Mouse (Mus musculus) ovary, adult 18-20 months (tissue): ENCODE results near the gene Chrnb1.

Experiments
- DNase-seq: peaks from one replicate; pipeline ENCODE4 v3.0.0; 2022; ENCODE audit warnings: low spot score, mixed read lengths

Chrnb1 gene

DNA sequence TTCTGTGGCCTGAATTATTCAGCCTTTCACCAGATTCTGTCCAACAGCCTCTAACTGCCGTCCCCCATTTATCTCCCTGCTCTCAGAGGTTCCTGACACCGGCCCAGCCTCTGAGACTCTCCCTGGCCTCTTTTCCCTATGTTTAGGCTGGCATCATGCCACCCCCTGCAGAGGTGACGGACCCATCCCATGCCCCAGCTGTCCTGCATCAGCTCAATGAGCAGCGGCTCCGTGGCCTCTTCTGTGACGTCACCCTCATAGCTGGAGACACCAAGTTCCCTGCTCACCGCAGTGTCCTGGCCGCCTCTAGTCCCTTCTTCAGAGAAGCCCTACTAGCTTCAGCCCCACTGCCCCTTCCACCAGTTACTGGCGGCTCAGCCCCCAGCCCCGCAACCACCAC, 20.0 kb downstream of the Chrnb1 start:
- DNase-seq: no peak

GRCm38 (mm10) chr11:69774961-69775360, 20.8 kb downstream of the Chrnb1 start:
- DNase-seq: no peak

- no peak for DNase-seq
Measured at GRCm38 (mm10) chr11:69767625-69767909, 28.2 kb downstream of the Chrnb1 start.

DNA sequence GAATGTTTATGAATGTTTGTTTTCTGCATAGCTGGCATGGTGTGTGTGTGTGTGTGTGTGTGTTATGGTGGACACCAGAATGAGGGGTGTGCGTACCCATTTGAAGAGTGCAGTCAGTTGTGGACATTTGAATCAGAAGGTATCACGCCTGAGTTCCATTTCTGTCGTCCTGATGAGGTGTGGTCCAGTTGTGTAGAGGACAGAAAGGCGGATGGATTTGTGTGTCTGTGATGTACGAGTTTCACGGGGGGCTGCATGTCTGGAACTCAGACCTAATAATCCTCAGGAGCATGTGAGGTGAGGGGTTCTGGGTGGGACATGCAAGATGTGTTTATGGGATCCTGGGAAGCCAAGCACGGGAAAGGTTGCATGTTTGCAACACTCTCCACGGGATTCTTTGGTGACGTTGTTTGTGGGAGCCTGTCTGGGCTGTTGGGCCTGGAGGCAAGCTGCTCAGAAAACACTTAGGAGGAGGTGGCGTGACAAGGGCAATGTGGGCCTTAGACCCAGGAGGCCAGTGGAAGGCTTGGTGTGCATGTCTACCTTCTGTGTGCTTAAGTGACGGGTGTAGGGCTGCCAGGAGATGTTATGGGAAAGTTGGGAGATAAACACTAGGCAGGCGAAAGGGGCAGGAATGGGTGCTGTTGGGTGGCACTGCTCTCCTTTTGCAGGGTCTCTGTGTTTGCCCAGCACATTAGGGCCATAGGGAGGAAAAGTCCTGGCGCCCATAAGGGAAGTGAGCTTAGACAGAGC, 28.7 kb downstream of the Chrnb1 start:
- no peak for DNase-seq

DNA sequence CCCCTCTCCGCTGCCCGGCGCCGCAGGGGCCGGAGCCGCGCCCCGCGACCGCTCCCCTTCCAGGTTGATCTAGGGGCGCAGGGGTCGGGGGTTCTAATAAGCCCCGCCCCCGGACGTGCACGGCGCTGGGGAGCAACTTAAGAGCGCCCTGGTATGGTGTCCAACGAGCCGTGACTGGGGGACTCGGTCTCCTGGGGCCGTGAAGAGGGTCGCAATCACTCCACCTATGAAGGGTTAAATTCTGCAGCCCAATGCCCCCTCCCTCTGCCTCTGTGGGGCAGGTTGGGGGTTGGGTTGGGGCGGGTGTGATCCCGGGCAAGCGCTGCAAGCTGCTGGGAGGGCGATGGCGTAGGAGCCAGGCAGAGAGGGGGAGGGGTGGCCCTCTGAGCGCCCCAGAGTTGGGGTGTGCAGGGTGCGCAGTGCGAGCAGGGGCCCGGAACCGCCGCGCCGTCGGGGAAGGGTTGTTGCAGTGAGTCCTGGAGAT, 29.6 kb downstream of the Chrnb1 start:
- peak; percentile 54 for DNase-seq

GRCm38 (mm10) chr11:69765221-69766125, 30.3 kb downstream of the Chrnb1 start, which contains the start of gene Zbtb4:
Gene Zbtb4 (plus strand): TSS chr11:69765912.
- DNase-seq: no peak

GRCm38 (mm10) chr11:69763551-69763950, 32.2 kb downstream of the Chrnb1 start:
- DNase-seq: no peak

DNA sequence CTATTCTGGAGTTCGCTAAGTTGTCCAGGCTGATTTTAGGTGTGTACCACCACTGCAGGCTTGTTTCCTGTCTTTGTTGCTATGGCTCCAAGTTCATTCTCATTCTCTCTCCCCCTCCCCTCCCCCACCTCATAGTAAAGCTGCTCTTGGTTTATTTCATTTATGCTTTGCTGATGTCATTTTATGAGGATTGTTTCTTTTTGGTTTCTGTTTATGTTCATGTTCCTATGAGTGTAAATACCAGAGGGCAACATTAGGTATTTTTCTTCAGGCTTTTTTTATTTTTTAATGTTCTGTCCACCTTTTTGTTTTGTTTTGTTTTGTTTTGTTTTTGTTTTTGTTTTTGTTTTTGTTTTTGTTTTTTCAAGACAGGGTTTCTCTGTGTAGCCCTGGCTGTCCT, 33.9 kb downstream of the Chrnb1 start, which contains the start of gene Slc35g3:
Gene Slc35g3, minus strand, starts transcription at position 101 of the 400 bp plus-strand sequence.
- no peak for DNase-seq

DNA sequence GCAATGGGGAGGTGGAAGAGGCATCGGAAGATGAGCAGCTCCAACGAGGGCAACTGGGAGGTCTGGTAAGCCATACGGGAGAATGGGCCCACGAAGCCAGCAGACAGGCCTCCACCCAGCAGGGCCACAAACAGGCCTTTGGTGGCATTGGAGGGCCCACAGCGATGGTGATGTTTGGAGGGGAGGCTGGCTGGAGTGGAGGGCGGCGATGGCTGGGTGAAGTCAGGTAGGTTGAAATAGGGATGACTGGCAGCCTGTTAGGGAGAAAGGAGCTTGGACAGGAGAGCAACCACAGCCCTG, 34.9 kb downstream of the Chrnb1 start:
- no peak for DNase-seq

GRCm38 (mm10) chr11:69760160-69760900, 35.4 kb downstream of the Chrnb1 start:
- no peak for DNase-seq

DNA sequence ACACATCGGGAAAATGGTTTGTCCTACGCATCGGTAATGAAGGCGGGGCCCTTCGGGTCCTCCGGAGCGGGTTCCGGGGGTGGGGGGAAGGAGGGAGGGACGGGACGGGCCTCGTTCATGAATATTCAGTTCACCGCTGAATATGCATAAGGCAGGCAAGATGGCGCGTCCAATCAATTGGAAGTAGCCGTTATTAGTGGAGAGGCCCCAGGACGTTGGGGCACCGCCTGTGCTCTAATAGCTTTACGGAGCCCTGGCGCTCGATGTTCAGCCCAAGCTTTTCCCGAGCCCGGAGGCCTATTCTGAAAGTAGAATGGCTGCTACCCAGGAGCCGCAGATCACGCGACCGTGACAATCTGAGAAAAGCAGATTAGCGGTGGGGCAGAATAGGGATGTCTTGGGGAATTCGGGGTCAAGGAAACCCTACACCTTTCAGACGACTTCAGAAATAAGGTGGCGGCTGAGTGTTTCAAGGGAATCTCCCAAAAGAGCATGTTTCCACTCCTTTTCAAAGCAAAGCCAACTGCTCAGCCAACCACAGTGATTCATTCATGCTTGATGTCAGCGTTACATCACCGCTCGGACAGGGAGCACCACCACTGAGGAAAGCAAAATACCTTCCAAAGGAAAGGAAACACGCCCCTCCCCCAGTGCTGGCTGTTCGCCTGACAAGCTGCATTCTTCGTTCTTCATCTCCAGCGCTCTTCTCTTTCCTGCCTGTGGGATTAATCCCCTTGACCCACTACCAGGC, 36.6 kb downstream of the Chrnb1 start:
- peak; percentile 88 for DNase-seq

DNA sequence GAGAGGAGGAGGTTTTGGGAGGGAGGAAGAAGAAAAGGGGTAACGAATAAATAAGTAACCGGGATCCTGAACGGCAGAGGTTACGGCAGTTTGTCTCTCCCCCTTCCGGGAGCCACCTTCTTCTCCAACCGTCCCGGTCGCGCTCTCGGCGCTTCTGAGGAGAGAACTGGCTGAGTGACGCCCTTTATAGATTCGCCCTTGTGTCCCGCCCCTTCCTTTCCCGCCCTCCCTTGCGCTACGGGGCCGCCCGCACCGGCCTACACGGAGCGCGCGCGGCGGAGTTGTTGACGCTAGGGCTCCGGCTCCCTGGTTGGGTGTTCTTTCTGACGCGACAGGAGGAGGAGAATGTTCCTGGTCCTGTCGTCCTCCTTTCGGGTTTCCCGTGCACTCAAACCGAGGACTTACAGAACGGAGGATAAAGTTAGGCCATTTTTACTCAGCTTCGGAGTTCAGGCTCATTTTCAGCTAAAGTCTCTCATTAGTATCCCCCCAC, 37.2 kb downstream of the Chrnb1 start, which contains the start of gene Polr2a:
Gene Polr2a, minus strand, starts transcription at position 160 of the 493 bp plus-strand sequence.
- DNase-seq: peak; percentile 95

DNA sequence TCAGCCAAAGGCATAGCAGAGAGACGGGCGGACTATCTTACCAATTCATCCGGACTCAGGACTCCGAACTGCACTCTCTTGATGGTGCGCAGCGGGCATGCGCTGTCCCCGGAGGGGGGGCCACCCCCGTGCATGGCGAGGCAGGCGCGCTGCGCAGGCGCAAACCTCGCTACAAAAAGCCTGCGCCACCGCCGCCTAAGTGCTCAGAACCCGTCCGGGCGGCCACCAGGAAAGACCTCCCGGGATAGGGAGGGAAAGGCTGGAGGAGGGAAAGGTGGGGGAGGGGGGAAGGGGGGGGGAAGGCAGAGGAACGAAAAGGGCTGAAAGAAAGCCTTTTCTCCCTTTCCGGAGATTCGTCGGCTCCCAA, 37.7 kb downstream of the Chrnb1 start:
- peak; percentile 92 for DNase-seq

GRCm38 (mm10) chr11:69757303-69758089, 38.2 kb downstream of the Chrnb1 start:
- DNase-seq: no peak

- DNase-seq: no peak
Measured at GRCm38 (mm10) chr11:69754701-69755100, 41.0 kb downstream of the Chrnb1 start.

GRCm38 (mm10) chr11:69754233-69754632, 41.5 kb downstream of the Chrnb1 start:
- no peak for DNase-seq

- DNase-seq: no peak
Measured at GRCm38 (mm10) chr11:69752686-69753085, 43.1 kb downstream of the Chrnb1 start.

DNA sequence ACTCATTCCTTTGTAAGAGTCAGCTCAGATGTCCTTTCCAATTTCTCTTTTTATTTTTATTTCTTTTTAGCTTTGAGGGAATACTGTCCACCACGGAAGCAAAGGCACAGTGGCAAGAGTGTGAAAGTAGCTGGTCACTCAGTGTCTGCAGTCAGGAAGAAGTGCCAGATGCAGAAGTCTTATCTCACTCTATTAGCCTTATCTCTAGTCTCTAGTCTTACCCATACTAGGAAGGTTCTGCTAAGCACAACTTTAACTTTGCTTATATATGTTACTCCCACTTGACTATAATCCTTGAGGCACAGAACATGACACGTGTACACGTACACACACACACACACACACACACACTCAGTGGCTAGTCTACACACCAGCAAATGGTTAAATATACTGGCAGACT, 44.1 kb downstream of the Chrnb1 start:
- DNase-seq: no peak
